Mouse (Mus musculus) G1E-ER4 (cell line): ENCODE data around the gene Madd. TPM values are rescaled to one million over a fixed set of nuclear protein-coding genes. Genes with fewer than 3 reads are reported as not detected.

Experiments used
- GATA1 ChIP-seq: IDR thresholded peaks from one replicate; pipeline ENCODE4 v1.8.0; 2012; ENCODE audit warnings: low read length, inconsistent platforms
- polyA plus RNA-seq: library from polyadenylated mRNA; stranded (reverse); fragments of >175 nt; gene quantifications from 2 replicates; pipeline ENCODE4 v1.2.3, GENCODE M21; 2012

The Madd gene
- polyA plus RNA-seq, 1 experiment = 12.1 TPM

DNA sequence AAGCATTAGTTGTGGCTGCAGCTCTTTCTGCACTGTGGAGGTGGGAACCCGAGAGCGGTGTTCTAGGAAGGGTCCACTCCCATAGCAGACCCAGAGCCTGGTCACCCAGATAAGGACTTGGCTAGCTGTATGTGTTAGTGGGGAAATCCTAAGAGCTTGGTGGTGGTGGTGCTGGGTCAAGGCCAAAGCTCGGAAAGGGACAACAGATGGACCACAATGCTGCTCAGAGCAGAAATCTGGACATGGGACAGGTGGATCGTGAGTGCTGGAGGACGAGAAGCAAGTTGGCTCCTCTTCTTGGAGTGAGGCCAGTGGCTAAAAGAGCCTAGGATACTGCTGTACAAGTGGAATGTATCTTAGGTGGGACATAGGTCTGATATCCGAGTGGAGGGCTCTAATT is 64.1 kb downstream of the Madd start:
- no peak for TF ChIP-seq GATA1

DNA sequence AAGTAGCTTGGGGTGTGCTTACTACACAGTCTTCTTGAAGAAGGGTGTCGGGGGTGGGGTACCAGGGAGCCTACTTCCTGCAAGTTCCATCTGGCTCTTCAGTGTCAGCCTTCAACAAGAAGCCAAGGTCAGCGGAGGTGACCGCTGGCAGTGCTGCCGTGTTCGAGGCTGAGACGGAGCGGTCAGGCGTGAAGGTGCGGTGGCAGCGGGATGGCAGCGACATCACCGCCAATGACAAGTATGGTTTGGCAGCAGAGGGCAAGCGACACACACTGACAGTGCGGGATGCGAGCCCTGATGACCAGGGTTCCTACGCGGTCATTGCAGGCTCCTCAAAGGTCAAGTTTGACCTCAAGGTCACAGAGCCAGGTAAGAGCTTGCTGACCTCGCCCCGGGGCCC is 64.6 kb downstream of the Madd start:
- no peak for TF ChIP-seq GATA1

DNA sequence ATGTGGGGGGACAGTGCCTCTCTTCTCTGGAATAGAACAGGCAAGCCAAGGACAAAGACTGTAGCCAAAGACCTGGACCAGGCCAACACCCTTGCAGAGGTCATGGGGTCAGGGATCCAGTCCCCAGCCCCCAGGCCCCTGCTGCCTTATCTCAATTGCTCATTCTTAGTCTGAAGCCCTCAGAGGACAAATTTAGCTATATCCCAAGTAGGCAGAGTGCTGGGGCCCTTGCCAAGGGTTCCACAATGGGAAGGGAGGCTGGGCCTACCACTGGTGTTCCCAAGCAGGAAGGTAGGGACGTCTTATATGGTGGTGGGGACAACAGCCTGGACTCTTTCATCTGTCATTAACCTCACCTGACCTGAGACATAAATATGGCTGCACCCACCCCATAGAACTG is 65.0 kb downstream of the Madd start:
- TF ChIP-seq GATA1 = no peak

DNA sequence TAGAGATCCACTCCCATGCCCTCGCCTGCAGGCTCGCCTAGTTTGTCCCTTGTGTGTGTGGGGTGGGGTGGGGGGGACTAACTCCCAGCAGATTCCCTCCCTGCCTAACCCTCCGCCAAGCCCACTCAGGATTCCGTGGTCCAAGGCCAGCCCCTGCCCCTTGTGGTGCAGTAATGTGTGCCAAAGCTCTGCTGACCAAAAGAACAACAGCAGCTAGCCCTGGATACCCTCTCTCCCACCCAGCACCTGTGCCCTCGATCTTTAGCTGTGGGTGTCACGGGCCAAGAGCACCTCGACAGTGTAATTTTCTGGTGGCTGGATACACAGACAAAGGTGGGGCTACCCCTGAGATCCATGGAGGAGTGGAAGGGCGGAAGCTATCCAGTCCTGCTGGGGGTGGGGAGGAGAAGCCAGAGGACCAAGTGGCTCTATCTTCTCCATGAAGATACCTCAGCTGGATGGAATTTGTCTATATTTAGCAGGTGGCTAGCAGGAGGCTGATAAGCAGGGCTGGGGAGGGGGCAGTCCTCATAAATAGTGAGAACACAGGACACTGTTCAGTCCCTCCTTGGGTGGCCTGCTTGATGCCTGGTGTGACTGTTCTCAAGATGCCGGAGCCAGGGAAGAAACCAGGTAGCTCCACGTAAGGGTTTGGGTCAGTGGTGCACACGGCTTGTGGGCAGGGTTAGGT is 65.9 kb downstream of the Madd start, which contains the start of gene Mybpc3:
Gene Mybpc3, plus strand, starts transcription at position 560 of the 691 bp plus-strand sequence.
- TF ChIP-seq GATA1 = no peak

DNA sequence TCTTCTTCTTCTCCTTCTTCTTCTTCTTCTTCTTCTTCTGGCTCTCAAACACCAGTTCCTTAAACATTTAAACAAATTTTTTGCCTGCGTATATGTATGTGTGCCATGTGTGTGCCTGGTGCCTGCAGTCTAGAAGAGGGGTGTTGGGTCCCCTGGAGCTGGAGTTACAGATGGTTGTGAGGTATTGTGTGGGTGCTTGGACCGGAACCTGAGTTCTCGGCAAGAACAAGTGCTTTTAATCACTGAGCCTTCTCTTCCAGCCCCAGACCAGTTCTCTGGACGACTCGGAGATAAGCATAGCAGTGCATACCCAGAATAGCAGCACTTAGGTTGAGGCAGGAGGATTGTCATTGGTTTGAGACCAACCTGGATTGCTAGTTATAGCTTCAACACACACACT is 66.8 kb downstream of the Madd start:
- no peak for TF ChIP-seq GATA1

DNA sequence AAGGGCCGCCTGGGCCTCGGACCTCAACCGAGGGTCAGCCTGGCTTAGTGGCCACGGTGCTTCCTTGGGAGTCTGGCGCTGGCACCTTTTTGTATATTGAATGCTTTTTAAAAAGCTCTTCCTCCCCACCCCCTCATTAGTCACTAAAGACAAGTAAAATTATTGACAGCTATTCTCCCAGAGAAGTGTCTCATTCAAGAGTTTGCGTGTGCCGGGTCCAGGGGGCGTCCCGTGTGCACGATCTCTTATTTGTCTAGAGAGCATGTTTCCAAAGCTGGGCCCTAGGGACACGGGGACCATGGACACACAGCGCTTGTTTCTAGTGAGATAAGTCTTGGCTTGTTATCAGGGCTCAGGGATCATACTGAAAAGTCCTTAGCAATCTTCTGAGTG is 68.1 kb downstream of the Madd start:
- TF ChIP-seq GATA1 = no peak

DNA sequence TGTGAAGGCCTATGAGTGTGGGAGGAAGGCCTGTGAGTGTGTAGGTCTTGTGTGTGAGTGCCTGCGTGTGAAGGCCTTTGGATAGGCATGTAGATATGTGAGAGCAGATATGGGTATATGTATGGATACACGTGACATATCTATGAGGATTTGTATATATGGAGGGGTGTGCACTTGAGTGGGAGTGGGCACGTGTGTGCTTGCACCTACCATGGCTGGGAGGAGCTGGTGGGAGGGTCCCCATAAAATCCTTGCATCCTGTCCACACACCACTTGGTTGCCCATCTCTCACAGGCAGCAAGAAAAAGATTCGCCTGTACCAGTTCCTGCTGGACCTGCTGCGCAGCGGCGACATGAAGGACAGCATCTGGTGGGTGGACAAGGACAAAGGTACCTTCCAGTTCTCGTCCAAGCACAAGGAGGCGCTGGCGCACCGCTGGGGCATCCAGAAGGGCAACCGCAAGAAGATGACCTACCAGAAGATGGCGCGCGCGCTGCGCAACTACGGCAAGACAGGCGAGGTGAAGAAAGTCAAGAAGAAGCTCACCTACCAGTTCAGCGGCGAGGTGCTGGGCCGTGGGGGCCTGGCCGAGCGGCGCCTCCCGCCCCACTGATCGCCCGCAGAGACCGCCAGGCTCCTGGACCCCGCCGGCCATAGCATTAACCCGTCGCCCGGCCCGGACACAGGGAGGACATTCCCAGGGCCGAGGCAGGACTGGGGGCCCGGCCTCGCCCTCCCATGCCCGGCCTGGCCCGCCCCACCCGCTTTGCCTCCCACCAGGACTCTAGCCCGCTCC is 68.7 kb downstream of the Madd start:
- no peak for TF ChIP-seq GATA1

DNA sequence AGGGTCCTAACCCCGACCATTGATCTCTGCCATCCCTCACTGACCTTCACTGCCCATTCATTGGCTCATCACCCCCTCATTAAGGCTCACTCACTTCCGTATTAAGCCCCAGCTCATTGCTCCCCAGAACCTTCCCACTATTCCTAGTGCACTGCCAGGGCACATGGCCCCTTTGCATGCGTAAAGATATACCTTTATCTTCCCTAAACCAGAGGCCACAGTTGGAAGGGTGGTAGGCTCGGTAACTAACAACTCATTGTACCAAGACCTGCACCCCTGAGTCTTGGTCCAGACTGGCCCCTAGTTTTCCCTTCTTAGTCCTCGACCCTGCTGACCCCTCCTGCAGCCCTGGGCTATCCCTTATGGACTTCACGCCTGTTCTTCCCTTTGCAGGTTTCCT is 69.8 kb downstream of the Madd start:
- TF ChIP-seq GATA1 = no peak

DNA sequence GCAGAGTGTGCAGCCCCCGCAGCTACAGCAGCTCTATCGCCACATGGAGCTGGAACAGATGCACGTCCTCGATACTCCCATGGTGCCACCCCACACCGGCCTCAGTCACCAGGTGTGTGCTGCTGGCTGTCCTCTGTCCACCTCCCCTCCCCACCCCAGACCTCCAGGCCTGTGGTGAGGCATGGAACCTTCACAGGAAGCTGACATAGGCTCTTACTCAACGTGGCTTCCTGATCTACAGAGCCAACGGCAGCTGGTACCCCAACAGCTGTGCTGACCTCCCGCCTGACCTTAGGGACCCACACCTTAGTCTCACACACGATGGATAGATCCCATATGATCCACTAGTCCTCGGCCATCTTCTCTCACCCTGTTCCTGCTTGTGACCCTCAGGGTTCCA is 70.3 kb downstream of the Madd start:
- TF ChIP-seq GATA1 = no peak

DNA sequence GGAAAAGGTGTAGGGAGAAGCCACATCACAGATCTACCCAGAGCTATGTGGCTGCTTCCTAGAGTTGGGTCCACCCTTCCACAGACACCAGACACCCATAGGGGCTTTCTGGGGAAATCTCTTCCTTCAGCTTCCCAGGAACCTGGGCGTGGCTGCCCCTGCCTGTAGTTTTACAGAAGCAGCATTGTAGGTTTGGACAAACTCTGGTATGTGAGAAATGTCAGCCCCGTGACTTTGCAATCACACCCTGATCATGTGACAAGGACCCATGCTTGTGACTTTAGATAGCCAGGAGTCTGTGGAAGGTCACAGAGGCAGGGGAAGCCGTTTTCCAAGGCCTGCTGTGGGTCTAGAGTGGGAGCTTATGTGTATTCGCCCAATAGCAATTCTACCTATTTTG is 71.1 kb downstream of the Madd start:
- TF ChIP-seq GATA1 = no peak

DNA sequence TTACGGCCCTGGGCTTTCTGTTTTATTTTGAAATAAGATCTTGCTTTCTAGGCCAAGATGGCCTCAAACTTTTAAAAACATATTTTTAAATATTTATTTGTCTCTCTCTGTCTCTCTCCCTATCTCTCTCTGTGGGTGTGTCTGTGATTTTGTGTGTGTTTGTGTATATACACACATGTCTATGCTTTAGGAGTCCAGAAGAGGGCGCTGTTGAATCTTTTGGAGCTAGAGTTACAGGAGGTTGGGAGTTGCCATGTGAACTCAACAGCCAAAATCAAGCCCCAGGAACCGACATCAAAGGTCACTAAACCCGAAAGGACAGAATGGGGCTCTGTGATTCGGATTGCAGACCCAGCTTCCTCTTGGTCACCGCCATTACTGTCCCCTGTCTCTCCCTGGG is 73.2 kb downstream of the Madd start:
- no peak for TF ChIP-seq GATA1

DNA sequence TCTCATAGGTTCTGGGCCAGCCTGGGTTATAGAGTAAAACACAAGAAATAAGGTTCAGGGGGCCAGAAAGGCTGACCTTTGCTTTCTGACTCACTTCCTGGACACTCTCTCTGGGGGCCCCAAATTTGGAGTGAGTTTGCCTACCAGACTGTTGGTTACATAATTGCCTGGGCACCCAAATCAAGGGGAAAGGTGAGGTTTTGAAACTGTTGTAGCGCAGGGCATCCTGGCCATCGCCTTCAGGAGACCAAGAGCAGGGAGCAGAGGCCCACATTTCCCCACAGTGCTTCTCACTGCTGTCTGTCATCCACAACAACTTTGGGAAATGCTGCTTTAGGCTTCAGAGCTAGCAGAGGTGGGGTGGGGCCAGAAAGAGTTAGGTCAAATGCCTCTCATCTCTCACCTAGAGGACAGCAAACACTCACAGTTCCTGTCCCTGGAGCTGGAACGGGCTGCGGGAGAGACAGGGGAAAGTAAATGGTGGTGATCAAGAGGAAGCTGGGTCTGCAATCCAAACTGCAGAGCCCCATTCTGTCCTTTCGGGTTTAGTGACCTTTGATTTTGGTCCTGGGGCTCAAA is 73.7 kb downstream of the Madd start:
- no peak for TF ChIP-seq GATA1

DNA sequence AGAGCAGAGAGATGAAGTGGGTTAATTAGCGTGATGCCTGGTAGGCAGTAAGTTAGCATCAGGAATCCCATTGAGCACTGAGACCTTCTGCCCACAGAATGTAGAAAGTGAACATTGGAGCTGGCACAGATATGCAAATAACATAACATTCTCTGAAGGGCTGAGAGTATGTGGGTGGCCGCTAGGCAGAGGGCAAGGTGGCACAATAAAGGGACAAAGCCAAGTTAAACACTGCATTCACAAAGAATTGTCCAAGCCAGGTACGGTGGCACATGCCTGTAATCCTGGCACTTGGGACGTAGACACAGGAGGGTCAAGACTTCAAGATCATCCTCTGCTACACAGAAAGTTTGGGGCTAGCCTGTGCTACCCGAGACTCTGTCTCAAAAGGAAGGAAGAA is 74.4 kb downstream of the Madd start:
- no peak for TF ChIP-seq GATA1

DNA sequence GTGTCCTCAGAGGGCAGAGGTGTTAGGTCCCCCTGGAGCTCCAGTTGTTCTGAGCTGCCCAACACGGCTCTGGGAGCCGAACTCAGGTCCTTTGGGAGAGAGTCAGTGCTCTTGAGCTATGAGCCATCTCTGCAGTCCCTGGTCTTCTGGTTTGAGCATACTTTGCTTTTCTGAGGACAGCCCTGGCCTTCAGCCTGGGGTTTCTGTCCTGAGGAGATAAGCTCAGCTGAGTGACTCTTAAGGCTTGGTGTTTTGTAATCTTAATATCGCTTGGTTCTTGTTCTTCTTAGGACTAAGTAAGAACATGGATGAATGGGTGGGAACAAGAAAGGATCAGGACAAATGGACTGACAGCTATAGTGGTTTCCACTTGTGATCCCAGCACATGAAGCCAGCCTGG is 75.5 kb downstream of the Madd start:
- no peak for TF ChIP-seq GATA1

DNA sequence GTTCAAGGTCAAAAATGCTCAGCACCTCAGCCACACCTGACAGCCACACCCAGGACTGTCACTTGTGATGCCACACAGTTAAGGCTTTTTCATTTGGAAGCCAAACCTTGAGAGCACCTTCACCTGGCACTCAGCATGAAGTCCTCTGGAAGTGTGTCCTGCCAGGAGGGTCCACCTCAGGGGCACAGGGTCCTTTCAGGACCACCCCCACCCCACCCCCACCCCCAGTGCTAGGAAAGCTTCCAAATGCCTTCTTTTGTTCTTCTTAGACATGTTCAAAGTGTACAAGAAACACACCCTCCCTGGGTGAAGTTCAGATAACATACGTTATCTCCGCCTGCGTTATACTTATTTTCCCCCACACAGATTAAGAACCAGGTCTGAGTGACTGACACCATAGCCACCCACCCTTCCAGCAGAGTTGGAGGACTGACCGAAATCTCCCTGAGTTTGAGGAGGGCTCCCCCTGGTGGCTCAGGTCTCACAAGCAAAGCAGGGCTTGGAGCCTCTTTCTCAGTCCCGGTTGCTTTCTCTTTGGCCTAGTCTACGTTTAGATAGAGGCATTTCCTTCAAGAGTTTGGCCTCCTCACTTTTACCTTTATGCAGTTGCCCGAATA is 82.4 kb downstream of the Madd start:
- no peak for TF ChIP-seq GATA1

DNA sequence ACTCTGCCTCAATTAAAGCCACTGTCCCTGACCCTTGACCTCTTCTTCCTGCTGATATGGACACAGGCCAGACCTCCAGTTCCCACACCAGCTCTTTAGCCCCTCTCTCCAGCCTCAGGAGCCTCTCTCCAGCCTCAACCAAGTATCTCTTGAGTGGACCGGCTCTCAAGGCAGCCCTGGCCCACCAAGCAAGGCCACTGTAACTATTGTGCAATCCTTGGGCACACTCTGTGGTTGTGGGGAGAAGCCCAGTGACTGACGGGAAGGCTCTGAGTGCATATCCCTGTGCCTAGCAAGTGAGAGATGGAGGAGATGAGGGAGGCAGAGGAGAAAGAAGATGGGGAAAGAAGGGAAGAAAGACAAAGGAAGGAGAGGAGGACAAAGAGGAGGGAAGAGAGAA is 85.5 kb downstream of the Madd start:
- no peak for TF ChIP-seq GATA1
